Mouse (Mus musculus): Measurements from ENCODE around the gene Actl11. TPM values are rescaled to one million over a fixed set of nuclear protein-coding genes. Genes with fewer than 3 reads are reported as not detected.

Actl11 gene
- polyA plus RNA-seq (2015; fragmentation: Nextera tagmentation; extraction: Ambion mirVana): not detected in 2 replicates

DNA sequence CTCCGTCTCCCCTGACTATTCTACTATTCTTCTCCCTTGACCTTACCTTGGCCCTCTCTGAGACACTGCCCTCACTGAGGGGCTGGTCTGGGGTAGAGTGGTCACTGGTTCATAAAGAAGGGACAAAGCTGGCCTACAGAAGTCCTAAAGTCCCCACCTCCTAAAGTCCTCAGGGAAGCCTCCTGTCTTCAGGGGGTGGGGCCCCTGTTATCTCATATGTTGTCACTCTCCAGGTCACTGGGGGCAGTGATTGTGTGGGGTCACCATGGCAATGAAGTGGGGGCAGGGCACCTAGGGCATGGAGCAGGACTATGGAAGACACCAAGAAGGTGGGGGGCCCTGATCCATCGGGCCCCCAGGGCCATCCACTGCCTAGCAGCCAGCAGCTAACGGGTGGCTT lies at the start of gene Actl11:
Actl11 (plus strand) TSS at position 301 of the 400 bp plus-strand sequence.
- 63% methylated on average over 3 of the region's 3 CpGs for WGBS

DNA sequence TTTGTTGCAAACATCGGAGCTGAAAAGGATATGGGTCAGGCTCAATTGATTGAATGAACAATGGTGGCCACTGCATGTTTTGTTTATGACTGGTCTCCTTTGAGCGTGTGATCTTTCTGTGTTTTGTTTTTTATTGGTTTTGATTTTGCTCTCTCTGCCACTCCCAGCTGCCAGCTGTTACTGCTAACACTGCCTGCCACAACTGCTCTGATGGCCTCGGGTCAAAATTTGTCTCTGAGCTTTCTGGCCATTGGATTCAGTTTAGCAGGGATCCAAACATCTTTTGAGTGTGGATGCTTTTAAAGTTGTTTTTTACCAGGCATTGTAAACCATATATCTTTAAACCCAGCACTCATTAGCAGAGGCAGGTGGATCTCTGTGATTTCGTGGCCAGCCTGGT lies 47.9 kb upstream of the Actl11 start:
- Histone ChIP-seq H3K36me3 (ENCODE audit: control insufficient read depth, insufficient read depth, low read length) (no peaks in the 10 kb centered on the region), H3K4me1 (replicated peaks; ENCODE audit: control insufficient read depth, insufficient read depth) (no peaks in the 10 kb centered on the region), H3K4me2 (replicated peaks; ENCODE audit: low read depth) (no peak overlapping the region), H3K9me3 (ENCODE audit: control insufficient read depth, low read length) (no peaks in the 10 kb centered on the region), H3K27me3 (ENCODE audit: control insufficient read depth, insufficient read depth, low read length) (no peaks in the 10 kb centered on the region), H3K9ac (ENCODE audit: low read length) (no peak overlapping the region), H3K4me3 (ENCODE audit: low read depth, low read length) (no peak overlapping the region), H3K27ac (replicated peaks) (no peak overlapping the region)
- TF ChIP-seq CTCF (IDR thresholded peaks at IDR 0.05; ENCODE audit: low read depth) (no peak), EP300 (optimal IDR thresholded peaks at IDR 0.05) (no peak)
- ATAC-seq (ENCODE audit: low FRiP score, low TSS enrichment): no peak
- 63% methylated on average over 4 of the region's 4 CpGs for WGBS
- no peak for DNase-seq (ENCODE audit: low spot score)

More for the DNA sequence above, at the start of gene Actl11:
- H3K27ac ChIP-seq (replicated peaks): no peak within 1 kb of the TSS
- no peak within 1 kb of the TSS for H3K4me3 ChIP-seq (ENCODE audit: low read depth, low read length)
- no peaks in the 10 kb centered on the region for H3K4me1 ChIP-seq (replicated peaks; ENCODE audit: control insufficient read depth, insufficient read depth)
- no peaks in the 10 kb centered on the region for H3K36me3 ChIP-seq (ENCODE audit: control insufficient read depth, insufficient read depth, low read length)
- DNase-seq (ENCODE audit: low spot score) (no peak), ATAC-seq (ENCODE audit: low FRiP score, low TSS enrichment) (no peak)
- H3K9me3 ChIP-seq (ENCODE audit: control insufficient read depth, low read length): no peaks in the 10 kb centered on the region
- H3K27me3 ChIP-seq (ENCODE audit: control insufficient read depth, insufficient read depth, low read length): no peaks in the 10 kb centered on the region
- TF ChIP-seq CTCF (IDR thresholded peaks at IDR 0.05; ENCODE audit: low read depth): no peak
- no peak for TF ChIP-seq EP300 (optimal IDR thresholded peaks at IDR 0.05)
- H3K9ac ChIP-seq (ENCODE audit: low read length): no peak within 1 kb of the TSS
- H3K4me2 ChIP-seq (replicated peaks; ENCODE audit: low read depth): no peak within 1 kb of the TSS

DNA sequence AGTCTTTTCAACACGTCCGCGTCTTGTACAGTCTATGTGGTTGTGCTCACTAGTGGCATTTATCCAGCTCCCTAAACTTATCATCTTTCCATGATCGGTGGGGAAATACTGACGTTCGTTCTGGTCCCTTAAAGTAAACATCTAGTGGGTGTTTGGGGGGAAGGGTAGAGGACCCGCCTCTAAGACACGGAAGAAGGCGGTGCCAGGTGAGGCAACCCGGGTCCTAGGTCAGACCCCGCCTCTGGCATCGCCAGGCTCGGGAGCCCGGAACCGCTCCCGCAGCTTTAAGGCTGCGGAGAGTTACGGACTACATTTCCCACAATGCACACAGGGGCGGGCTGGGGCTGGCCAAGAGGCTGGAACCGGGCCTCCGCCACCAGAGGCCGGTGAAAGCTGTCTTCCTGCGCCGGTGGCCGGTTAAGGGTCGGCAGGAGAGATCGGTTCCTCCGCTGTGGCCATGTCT lies 40.4 kb upstream of the Actl11 start, which contains the start of gene Mon1a:
Mon1a (plus strand) TSS at position 348 of the 463 bp plus-strand sequence.
- Histone ChIP-seq H3K9ac (ENCODE audit: low read length) (peak within 1 kb of the TSS; percentile 76), H3K4me1 (replicated peaks; ENCODE audit: control insufficient read depth, insufficient read depth) (peaks cover 4% of the 10 kb centered on the region; the same call in 1 of the 2 replicates), H3K4me2 (replicated peaks; ENCODE audit: low read depth) (peak within 1 kb of the TSS; percentile 78), H3K27ac (replicated peaks) (peak within 1 kb of the TSS; percentile 87), H3K36me3 (ENCODE audit: control insufficient read depth, insufficient read depth, low read length) (no peaks in the 10 kb centered on the region), H3K4me3 (ENCODE audit: low read depth, low read length) (peak within 1 kb of the TSS; percentile 75), H3K27me3 (ENCODE audit: control insufficient read depth, insufficient read depth, low read length) (no peaks in the 10 kb centered on the region), H3K9me3 (ENCODE audit: control insufficient read depth, low read length) (no peaks in the 10 kb centered on the region)
- ATAC-seq (ENCODE audit: low FRiP score, low TSS enrichment) (peak; percentile 95), DNase-seq (ENCODE audit: low spot score) (peak; percentile 91)
- TF ChIP-seq CTCF (IDR thresholded peaks at IDR 0.05; ENCODE audit: low read depth) (no peak), EP300 (optimal IDR thresholded peaks at IDR 0.05) (no peak)
- under 1% methylated on average over 28 of the region's 28 CpGs for WGBS

DNA sequence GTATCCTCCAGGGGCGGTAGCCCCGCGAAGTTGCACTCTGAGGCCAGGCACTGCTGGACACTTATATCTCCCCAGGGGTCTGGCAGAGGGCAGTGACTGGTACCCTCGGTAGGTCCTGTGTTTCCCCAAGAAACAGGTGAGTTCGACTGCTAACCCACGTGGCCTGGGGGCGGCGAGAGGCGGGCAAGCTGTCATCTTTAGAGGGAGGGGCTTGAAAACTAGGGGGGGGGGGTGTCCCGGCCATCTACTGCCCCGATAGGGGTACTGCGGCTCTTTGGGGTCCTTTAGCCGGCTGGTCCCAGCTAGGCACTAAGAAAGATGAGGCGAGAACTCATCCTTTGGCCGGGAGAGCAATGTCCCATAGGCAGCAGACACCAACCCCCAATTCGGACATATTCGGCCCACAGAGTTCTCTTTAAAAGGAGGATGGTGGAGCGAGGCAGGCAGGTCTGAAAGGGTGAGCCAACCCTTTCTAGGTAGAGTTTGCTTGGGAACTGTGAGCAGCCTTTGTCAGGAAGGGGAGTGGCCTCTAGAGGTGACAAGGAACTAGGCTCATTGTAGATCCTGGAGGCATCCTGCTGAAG lies 39.9 kb upstream of the Actl11 start:
- H3K4me1 ChIP-seq (replicated peaks; ENCODE audit: control insufficient read depth, insufficient read depth): peaks cover 4% of the 10 kb centered on the region; the same call in 1 of the 2 replicates
- no peaks in the 10 kb centered on the region for H3K9me3 ChIP-seq (ENCODE audit: control insufficient read depth, low read length)
- peak overlapping the region; percentile 75 for H3K4me3 ChIP-seq (ENCODE audit: low read depth, low read length)
- WGBS: under 1% methylated on average over 18 of the region's 18 CpGs
- H3K27me3 ChIP-seq (ENCODE audit: control insufficient read depth, insufficient read depth, low read length): no peaks in the 10 kb centered on the region
- DNase-seq (ENCODE audit: low spot score): peak; percentile 67
- ATAC-seq (ENCODE audit: low FRiP score, low TSS enrichment): peak; percentile 63
- peak overlapping the region; percentile 78 for H3K4me2 ChIP-seq (replicated peaks; ENCODE audit: low read depth)
- peak overlapping the region; percentile 87 for H3K27ac ChIP-seq (replicated peaks)
- peak; percentile 16; the same call in 1 of the 2 replicates for TF ChIP-seq CTCF (IDR thresholded peaks at IDR 0.05; ENCODE audit: low read depth)
- no peak for TF ChIP-seq EP300 (optimal IDR thresholded peaks at IDR 0.05)
- peak overlapping the region; percentile 76 for H3K9ac ChIP-seq (ENCODE audit: low read length)
- H3K36me3 ChIP-seq (ENCODE audit: control insufficient read depth, insufficient read depth, low read length): no peaks in the 10 kb centered on the region

DNA sequence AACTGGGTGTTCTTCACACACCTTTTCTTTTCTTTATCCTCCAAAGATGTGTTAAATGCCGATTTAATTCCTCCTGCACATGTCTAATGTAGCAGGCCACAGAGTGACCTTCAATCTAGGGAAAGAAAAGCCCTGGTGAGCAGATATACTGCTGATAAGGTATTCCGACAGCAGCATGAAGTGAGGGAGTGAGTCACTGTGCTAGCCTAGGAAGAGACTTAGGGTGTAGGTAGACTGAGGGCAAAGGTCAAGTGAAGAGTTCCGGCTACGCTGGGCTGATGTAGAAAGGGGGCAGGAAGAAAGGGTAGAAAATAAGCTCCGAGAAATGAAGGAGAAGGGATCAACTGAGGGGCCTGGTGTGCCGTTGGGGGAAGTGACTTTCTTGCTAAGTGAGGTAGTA lies 38.0 kb upstream of the Actl11 start:
- ATAC-seq (ENCODE audit: low FRiP score, low TSS enrichment): peak; percentile 61

DNA sequence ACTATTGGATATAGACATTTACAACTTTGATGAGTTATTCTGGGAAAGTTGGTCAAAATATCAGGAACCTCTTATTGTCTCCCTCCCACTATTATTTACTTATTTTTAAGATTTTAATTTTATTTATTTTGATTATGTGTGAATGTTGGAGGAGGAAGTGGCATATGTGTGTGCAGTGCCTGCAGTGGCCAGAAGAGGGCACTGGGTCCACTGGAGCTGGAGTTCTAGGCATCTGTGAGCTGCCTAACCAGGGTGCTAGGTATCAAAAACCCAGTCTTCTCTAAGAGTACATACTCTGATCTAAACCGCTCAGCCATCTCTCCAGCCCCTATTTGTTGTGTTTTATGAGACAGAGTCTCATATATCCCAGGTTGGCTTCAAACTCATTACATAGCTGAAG lies 37.2 kb upstream of the Actl11 start:
- TF ChIP-seq EP300 (optimal IDR thresholded peaks at IDR 0.05) (no peak), CTCF (IDR thresholded peaks at IDR 0.05; ENCODE audit: low read depth) (peak; percentile 67)
- DNase-seq (ENCODE audit: low spot score): peak; percentile 52
- WGBS: 100% methylated on average over 1 of the region's 1 CpGs
- Histone ChIP-seq H3K4me3 (ENCODE audit: low read depth, low read length) (no peak overlapping the region), H3K4me1 (replicated peaks; ENCODE audit: control insufficient read depth, insufficient read depth) (peaks cover 4% of the 10 kb centered on the region; the same call in 1 of the 2 replicates), H3K36me3 (ENCODE audit: control insufficient read depth, insufficient read depth, low read length) (no peaks in the 10 kb centered on the region), H3K4me2 (replicated peaks; ENCODE audit: low read depth) (no peak overlapping the region), H3K9me3 (ENCODE audit: control insufficient read depth, low read length) (no peaks in the 10 kb centered on the region), H3K27me3 (ENCODE audit: control insufficient read depth, insufficient read depth, low read length) (no peaks in the 10 kb centered on the region), H3K9ac (ENCODE audit: low read length) (no peak overlapping the region), H3K27ac (replicated peaks) (no peak overlapping the region; the same call in 1 of the 2 replicates)
- no peak for ATAC-seq (ENCODE audit: low FRiP score, low TSS enrichment)

More for the DNA sequence above, 38.0 kb upstream of the Actl11 start:
- Histone ChIP-seq H3K27me3 (ENCODE audit: control insufficient read depth, insufficient read depth, low read length) (no peaks in the 10 kb centered on the region), H3K4me2 (replicated peaks; ENCODE audit: low read depth) (peak overlapping the region; percentile 14; the same call in 1 of the 2 replicates), H3K36me3 (ENCODE audit: control insufficient read depth, insufficient read depth, low read length) (no peaks in the 10 kb centered on the region), H3K27ac (replicated peaks) (peak overlapping the region; percentile 84), H3K4me1 (replicated peaks; ENCODE audit: control insufficient read depth, insufficient read depth) (peaks cover 4% of the 10 kb centered on the region; the same call in 1 of the 2 replicates), H3K9me3 (ENCODE audit: control insufficient read depth, low read length) (no peaks in the 10 kb centered on the region), H3K4me3 (ENCODE audit: low read depth, low read length) (no peak overlapping the region), H3K9ac (ENCODE audit: low read length) (no peak overlapping the region)
- TF ChIP-seq EP300 (optimal IDR thresholded peaks at IDR 0.05): no peak
- no peak for TF ChIP-seq CTCF (IDR thresholded peaks at IDR 0.05; ENCODE audit: low read depth)
- 60% methylated on average over 6 of the region's 6 CpGs for WGBS
- DNase-seq (ENCODE audit: low spot score): peak; percentile 38
